Mouse (Mus musculus): ENCODE measurements at regions not wholly inside any gene's neighbourhood (a gene's known extent, or its start where the extent isn't known, plus 50 kb on each side); places are given as distances from the start of the nearest gene placed in this dataset.

- no peak for DNase-seq (ENCODE audit: low spot score in 2 of 2)
These were observed 173.5 kb downstream of the 1500009L16Rik start for GRCm38 (mm10) chr10:83896160-83896559.

DNA sequence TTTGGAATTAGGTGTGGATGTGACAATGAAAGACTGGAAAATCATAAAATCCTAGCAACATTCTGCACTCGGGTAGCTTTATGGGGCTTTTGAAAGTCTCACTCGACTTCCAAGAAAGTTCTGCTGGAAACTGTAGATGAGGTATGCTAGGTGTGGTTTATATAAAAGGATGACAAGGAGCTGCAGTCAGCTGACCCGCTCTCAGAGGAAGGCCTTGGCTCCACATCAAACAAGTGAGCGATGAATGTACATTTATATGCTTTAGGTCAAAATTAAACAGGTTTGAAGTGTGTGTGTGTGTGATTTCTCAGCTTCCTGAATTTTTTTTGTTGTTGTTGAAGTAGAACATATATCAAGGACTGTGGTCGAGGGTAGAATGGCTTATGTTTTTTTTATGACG lies 174.9 kb downstream of the 1500009L16Rik start:
- DNase-seq (ENCODE audit: low spot score in 2 of 2) = no peak

DNA sequence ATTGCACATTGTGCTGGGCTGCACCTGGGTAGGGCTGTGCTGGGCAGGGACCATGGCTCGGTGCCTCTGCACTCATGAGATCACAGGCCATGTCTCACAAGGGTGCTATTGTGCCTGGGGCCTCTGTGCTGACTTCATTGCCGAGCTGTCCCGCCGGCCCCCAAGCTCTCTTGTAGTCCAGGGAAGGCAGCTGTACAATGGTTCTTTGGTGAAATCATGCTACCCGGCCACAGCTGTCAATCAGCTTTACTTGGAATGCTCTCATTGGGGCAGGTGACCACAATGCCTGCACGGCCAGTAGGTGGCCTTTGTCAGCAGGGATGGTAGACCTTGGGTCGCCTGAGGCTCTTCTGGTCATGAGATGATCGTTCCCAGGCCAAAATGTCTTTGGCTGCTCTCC lies 184.1 kb downstream of the 1500009L16Rik start:
- DNase-seq (ENCODE audit: low spot score in 2 of 2) = no peak

GRCm38 (mm10) chr10:83910649-83911370 lies 188.1 kb downstream of the 1500009L16Rik start:
- no peak for DNase-seq (ENCODE audit: low spot score in 2 of 2)

GRCm38 (mm10) chr10:83914401-83915132 lies 191.9 kb downstream of the 1500009L16Rik start:
- no peak for DNase-seq (ENCODE audit: low spot score in 2 of 2)

DNA sequence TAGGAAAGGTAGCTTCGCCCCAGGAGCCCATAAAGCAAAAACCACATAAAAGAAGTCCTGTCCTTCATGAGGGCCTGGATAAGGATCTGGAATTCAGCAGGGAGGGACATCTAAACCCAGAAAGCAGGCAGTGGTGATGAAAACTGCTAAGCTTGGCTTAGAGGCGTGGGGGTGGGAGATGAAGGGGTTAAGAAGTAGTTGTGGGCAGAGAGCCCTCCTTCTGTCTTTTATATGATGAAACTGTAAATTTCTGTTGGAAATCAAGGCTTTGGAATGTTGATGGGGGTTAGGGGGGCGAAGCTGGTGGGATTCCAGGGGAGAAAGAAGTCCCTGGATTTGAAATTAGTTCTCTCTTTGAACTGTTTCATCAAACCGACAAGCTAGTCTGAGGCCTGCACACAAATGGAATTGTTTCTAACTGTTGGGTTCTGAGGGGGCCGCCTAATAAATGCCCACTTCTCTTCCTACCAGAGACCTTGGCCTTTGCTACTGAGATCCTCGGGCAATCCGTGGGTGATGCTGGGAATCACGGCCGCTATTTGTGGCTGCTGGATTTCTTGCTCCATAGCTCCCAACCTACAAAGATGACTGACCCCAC lies 192.6 kb downstream of the 1500009L16Rik start:
- no peak for DNase-seq (ENCODE audit: low spot score in 2 of 2)

- DNase-seq (ENCODE audit: low spot score in 2 of 2) = peak in 1 of 2 experiments; percentile 56
These were observed 204.3 kb downstream of the 1500009L16Rik start for GRCm38 (mm10) chr10:83926990-83927389.

DNA sequence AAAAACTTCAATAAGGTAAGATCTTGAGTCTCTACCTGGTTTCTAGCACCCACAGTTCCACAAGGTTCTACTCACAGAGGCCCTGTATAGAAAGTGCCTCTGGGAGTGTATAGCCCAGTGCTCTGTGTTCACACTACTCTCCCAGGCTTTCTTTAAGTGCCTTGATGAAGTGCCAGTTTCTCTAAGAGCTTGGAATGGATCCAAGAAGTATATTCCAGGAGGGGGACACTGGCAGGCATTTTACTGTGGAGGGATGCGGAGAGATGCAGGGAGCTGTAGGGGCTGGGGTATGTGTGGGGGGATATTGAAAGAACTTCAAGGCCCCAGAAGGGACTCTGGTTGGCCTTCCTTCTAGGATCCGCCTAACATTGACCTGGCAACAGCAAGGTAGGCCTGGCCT lies 204.9 kb downstream of the 1500009L16Rik start:
- DNase-seq (ENCODE audit: low spot score in 2 of 2) = no peak

DNA sequence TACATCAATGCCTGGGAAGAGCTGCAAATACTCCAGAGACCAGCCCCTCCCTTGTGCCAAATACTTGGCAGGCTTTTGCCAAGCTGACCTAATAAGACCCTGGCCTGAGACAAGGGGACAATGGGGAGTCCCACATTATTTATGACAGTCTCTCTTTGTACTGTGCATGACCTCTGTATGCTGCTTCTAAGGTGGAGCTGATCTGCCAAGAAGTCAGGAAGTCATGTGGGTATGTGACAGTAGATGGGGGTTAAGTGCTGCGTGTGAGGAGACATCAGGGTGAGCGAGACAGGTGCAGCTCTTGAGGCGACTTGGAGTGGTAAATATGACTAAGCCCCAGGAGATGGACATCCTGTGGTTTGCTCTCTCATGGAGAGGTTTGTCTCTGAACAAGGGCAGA lies 209.1 kb downstream of the 1500009L16Rik start:
- DNase-seq (ENCODE audit: low spot score in 2 of 2) = no peak

DNA sequence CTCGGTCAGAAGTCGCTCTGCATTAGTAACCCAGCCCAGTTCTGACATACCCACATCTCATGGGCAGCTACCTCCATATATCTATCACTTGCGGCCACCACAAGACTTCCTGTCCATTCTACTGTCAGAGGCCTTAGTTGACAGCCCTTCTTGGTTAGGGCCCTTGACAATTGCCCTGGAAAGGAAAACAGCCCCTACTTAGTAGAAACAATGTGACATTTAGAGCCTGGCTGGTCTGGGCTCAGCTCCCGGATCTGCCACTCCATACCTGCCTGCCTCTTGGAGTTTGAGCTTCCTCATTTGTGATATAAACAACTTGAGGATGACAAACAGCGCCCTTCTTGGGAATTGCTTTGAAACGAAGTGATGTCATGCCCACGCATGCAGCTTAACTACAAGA lies 210.5 kb downstream of the 1500009L16Rik start:
- DNase-seq (ENCODE audit: low spot score in 2 of 2) = no peak

DNA sequence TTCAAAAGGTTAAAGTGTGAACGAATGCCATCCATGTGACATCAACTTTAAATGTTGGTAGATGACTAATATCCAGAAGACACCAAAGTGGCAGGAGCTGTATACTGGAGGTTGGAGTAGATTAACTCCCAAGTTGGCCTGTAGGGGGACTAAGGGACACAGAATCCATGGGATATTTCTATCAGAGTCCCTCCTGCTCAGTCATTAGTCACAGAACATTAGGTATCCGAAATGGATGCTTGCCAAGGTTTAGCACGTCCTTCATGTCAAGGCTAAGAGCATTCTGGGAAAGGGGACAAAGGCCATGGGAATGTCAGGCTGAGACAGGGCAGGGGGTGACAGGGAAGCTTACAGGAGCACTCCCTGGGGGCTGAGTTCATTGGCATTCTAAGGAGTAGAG lies 211.8 kb downstream of the 1500009L16Rik start:
- no peak for DNase-seq (ENCODE audit: low spot score in 2 of 2)

- no peak for DNase-seq (ENCODE audit: low spot score in 2 of 2)
These were observed 214.5 kb downstream of the 1500009L16Rik start for GRCm38 (mm10) chr10:83937168-83937567.

- DNase-seq (ENCODE audit: low spot score in 2 of 2) = peak in 1 of 2 experiments; percentile 24
These were observed 219.4 kb downstream of the 1500009L16Rik start for GRCm38 (mm10) chr10:83942101-83942500.

- DNase-seq (ENCODE audit: low spot score in 2 of 2) = no peak
These were observed 221.5 kb downstream of the 1500009L16Rik start for GRCm38 (mm10) chr10:83944158-83944557.

- no peak for DNase-seq (ENCODE audit: low spot score in 2 of 2)
These were observed 222.2 kb downstream of the 1500009L16Rik start for GRCm38 (mm10) chr10:83944897-83945296.

DNA sequence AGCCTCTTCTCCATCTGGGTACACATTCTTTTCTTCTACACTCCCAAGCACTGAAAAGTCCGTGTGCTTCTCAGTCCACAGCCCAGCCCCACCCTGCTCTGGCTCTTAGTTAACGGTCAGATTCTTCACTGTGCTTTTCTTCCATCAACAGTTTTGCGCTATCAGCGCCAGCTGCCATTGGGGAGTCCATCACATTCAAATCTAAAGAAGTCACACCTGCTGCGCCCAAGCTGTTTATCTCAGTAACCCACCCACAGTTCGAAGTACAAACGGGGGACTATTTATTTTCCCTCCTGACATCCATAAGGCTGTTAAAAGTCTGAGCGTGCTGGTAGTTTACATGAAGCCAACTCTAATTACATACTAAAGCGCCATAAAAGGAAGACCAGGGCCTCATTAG lies 222.8 kb downstream of the 1500009L16Rik start:
- DNase-seq (ENCODE audit: low spot score in 2 of 2) = peak in 1 of 2 experiments; percentile 56

- peak in 1 of 2 experiments; percentile 38 for DNase-seq (ENCODE audit: low spot score in 2 of 2)
These were observed 223.8 kb downstream of the 1500009L16Rik start for GRCm38 (mm10) chr10:83946186-83947176.

GRCm38 (mm10) chr10:83957118-83957759 lies 234.6 kb downstream of the 1500009L16Rik start:
- no peak for DNase-seq (ENCODE audit: low spot score in 2 of 2)

- no peak for DNase-seq (ENCODE audit: low spot score in 2 of 2)
These were observed 235.7 kb downstream of the 1500009L16Rik start for GRCm38 (mm10) chr10:83958397-83958796.

DNA sequence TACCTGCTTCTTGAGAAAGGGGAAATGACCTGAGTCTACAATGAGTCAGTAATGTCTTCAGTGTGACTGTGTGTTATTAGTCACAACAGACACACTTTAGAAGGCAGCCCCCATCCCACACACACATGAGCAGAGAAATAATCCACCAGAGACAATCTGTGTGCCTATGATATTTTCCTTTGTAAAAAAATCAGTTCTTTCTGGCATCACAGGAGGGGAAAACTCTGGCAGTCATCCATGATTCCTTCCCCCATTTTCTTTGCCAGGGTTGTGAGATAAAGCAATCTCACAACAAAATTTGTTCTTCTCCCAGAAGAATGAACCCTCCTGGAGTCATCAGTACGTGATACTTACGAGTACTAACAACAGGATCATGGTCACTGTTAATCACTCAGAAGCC lies 236.2 kb downstream of the 1500009L16Rik start:
- no peak for DNase-seq (ENCODE audit: low spot score in 2 of 2)

DNA sequence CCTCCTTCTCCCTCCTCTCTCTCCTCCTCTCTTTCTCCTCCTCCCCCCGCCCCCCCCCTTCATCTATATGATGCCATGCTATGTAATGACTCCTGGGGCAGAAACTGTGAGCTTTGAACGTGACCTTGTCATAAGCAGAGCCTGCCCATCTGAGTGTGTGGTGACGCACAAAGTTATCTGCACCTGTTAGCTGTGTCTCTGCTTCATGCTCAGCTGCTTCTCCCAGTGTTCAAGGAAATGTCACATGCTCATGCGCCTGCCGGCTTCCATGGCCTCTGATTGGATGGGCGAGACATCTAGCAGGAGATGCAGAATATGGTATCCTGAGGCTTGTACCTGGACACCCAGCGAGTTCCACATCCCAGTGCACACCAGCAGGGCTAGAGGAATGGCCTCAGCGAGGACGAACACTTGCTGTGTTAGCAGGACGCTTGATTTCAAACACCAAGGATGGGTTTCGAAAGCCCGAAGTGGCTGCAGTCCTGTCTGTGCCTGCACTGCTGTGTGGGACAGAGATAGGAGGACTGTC lies 240.6 kb downstream of the 1500009L16Rik start:
- DNase-seq (ENCODE audit: low spot score in 2 of 2) = no peak
